ENCODE assay signal across 8 mouse cellular contexts in the genomic region with DNA sequence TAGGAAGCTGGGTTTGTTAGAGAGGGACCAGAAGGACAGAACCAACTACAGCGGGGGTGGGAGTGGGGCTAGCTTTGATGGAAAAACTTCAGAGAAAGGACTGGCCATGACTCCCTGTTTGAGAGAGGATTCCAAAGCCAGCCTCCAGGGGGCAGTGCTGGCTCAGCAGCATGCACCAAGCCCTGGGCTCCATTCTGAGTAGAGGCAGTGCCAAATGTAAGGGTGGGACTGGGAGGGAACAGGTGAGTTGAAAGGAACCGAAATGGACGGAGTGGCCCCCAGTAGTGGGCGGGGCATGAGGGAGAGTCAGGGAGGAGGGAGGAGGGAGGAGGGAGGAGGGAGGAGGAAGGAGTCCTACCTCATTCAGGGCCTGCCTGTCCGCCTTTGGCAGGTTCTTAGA. TPM values are rescaled to one million over a fixed set of nuclear protein-coding genes. Genes with fewer than 3 reads are reported as not detected.
DNase-seq lines count a peak whose midpoint lies in the region; ATAC-seq and TF ChIP-seq lines count a peak whose summit lies in the region.

No protein-coding gene starts in this region.

- H3K9ac ChIP-seq in limb, embryonic 11.5 days (ENCODE audit: low read length): no peak overlapping the region

- H3K36me3 ChIP-seq in kidney, adult 2 months (ENCODE audit: control insufficient read depth, insufficient read depth, low read length): no peaks in the 10 kb centered on the region
- no peaks in the 10 kb centered on the region for H3K36me3 ChIP-seq in limb, embryonic 11.5 days (ENCODE audit: control insufficient read depth, insufficient read depth, low read length)

- intact Hi-C loops in gastrocnemius, postnatal 14 days (cut with DNase I; ENCODE audit: low total_unique reads): no loop called here

- no peaks in the 10 kb centered on the region for H3K4me1 ChIP-seq in kidney, adult 2 months (ENCODE audit: control insufficient read depth, insufficient read depth, low read length)
- peaks cover 8% of the 10 kb centered on the region; the same call in 1 of the 2 replicates for H3K4me1 ChIP-seq in limb, embryonic 11.5 days (ENCODE audit: control insufficient read depth, insufficient read depth, low read length)

- peak; percentile 35 for DNase-seq in kidney, adult 2 months
- no peak for DNase-seq in kidney, adult 11 months
- peak; percentile 57 for DNase-seq in WW6 (ENCODE audit: low read depth, low spot score)
- DNase-seq in embryo, embryonic 10.5 days (ENCODE audit: low spot score): peak; percentile 63
- DNase-seq in limb, embryonic 11.5 days (ENCODE audit: low spot score): peak; percentile 66
- peak; percentile 65 to 73 for DNase-seq in right cerebral cortex, postnatal 10 days (ENCODE audit: low spot score in 2 of 2)
- no peak for DNase-seq in gastrocnemius, postnatal 14 days

- TF ChIP-seq CTCF in kidney, adult 2 months (conservative IDR thresholded peaks at IDR 0.05; ENCODE audit: insufficient read depth, insufficient read length, low read depth, low read length): peak; percentile 76

- H3K27ac ChIP-seq in kidney, adult 2 months (ENCODE audit: insufficient read depth, low read depth, low read length): no peak overlapping the region
- no peak overlapping the region for H3K27ac ChIP-seq in limb, embryonic 11.5 days (replicated peaks; ENCODE audit: low read depth, low read length)

- H3K4me2 ChIP-seq in limb, embryonic 11.5 days (ENCODE audit: low read depth, severe bottlenecking): no peak overlapping the region

- no peak for TF ChIP-seq POLR2A in kidney, adult 2 months (IDR thresholded peaks at IDR 0.05; ENCODE audit: low read depth, low read length)

- no peaks in the 10 kb centered on the region for H3K9me3 ChIP-seq in limb, embryonic 11.5 days (ENCODE audit: control insufficient read depth, low read length)

- H3K27me3 ChIP-seq in kidney, adult 2 months (replicated peaks; ENCODE audit: control insufficient read depth, insufficient read depth, low read length): no peaks in the 10 kb centered on the region
- peaks cover 30% of the 10 kb centered on the region for H3K27me3 ChIP-seq in limb, embryonic 11.5 days (ENCODE audit: control insufficient read depth, insufficient read depth, low read length)

- no peak overlapping the region for H3K4me3 ChIP-seq in kidney, adult 2 months (ENCODE audit: insufficient read depth, low read depth, low read length)
- H3K4me3 ChIP-seq in limb, embryonic 11.5 days (ENCODE audit: low read depth, low read length): no peak overlapping the region

- 18% methylated on average over 5 of the region's 5 CpGs for WGBS in kidney, adult 2 months
- WGBS in limb, embryonic 11.5 days: 29% methylated on average over 3 of the region's 5 CpGs

- peak; percentile 51 for ATAC-seq in CD4-positive, CD25-positive, alpha-beta regulatory T cell, adult 4 months
- ATAC-seq in limb, embryonic 11.5 days (ENCODE audit: insufficient number of reproducible peaks, low FRiP score, low TSS enrichment, low read depth): no peak

RNA-seq across cellular contexts. Expression of a gene that starts 4.6 kb away (rescaled TPM):
- 13.0 and 14.2 TPM in 2 replicates for polyA plus RNA-seq in kidney, adult 2 months (2012; rRNA removed)
- polyA plus RNA-seq in CD4-positive, CD25-positive, alpha-beta regulatory T cell, adult 4 months (2017; shearing (Covaris generic)): 1 to 10 TPM; 3.1 to 3.5 TPM
- polyA plus RNA-seq in limb, embryonic 11.5 days (2014; fragmentation: Nextera tagmentation; extraction: Ambion mirVana): 16.6 and 18.0 TPM in 2 replicates
- total RNA-seq in gastrocnemius, postnatal 14 days (2021): 1 to 10 TPM; 1.9 to 2.3 TPM

RNA-seq across cellular contexts. Expression of a gene that starts 16.8 kb away (rescaled TPM):
- polyA plus RNA-seq in kidney, adult 2 months (2012; rRNA removed): 0.30 and 0.33 TPM in 2 replicates
- polyA plus RNA-seq in CD4-positive, CD25-positive, alpha-beta regulatory T cell, adult 4 months (2017; shearing (Covaris generic)): not detected
- polyA plus RNA-seq in limb, embryonic 11.5 days (2014; fragmentation: Nextera tagmentation; extraction: Ambion mirVana): 0.13 TPM in 1 of 2 replicates, not detected in the other
- not detected for total RNA-seq in gastrocnemius, postnatal 14 days (2021)

RNA-seq across cellular contexts. Expression of a gene that starts 17.4 kb away (rescaled TPM):
- polyA plus RNA-seq in kidney, adult 2 months (2012; rRNA removed): 39.9 and 41.1 TPM in 2 replicates
- not detected for polyA plus RNA-seq in CD4-positive, CD25-positive, alpha-beta regulatory T cell, adult 4 months (2017; shearing (Covaris generic))
- polyA plus RNA-seq in limb, embryonic 11.5 days (2014; fragmentation: Nextera tagmentation; extraction: Ambion mirVana): 0.15 TPM in 1 of 2 replicates, not detected in the other
- not detected for total RNA-seq in gastrocnemius, postnatal 14 days (2021)

RNA-seq across cellular contexts. Expression of a gene that starts 19.2 kb away (rescaled TPM):
- polyA plus RNA-seq in kidney, adult 2 months (2012; rRNA removed): 1.8 and 3.1 TPM in 2 replicates
- polyA plus RNA-seq in CD4-positive, CD25-positive, alpha-beta regulatory T cell, adult 4 months (2017; shearing (Covaris generic)): 10 to 100 TPM; 39.2 to 44.4 TPM
- 0.96 and 1.4 TPM in 2 replicates for polyA plus RNA-seq in limb, embryonic 11.5 days (2014; fragmentation: Nextera tagmentation; extraction: Ambion mirVana)
- under 1 TPM; 0.21 to 0.33 TPM for total RNA-seq in gastrocnemius, postnatal 14 days (2021)

RNA-seq across cellular contexts. Expression of a gene that starts 21.0 kb away (rescaled TPM):
- polyA plus RNA-seq in kidney, adult 2 months (2012; rRNA removed): 3.7 and 12.0 TPM in 2 replicates
- 100 to 1,000 TPM; 356 to 434 TPM for polyA plus RNA-seq in CD4-positive, CD25-positive, alpha-beta regulatory T cell, adult 4 months (2017; shearing (Covaris generic))
- polyA plus RNA-seq in limb, embryonic 11.5 days (2014; fragmentation: Nextera tagmentation; extraction: Ambion mirVana): 0.39 TPM in 1 of 2 replicates, not detected in the other
- total RNA-seq in gastrocnemius, postnatal 14 days (2021): under 1 TPM in 1 of 2 experiments, not detected in 1; 0.94 TPM

Comparison
In these comparisons a context has a peak if more than half of its experiments do, and no peak if none do; other contexts are left out.
1. DNase-seq: peak in kidney, adult 2 months (single experiment), WW6 (single experiment), embryo, embryonic 10.5 days (single experiment), limb, embryonic 11.5 days (single experiment) and right cerebral cortex, postnatal 10 days (2 of 2); none in kidney, adult 11 months (single experiment) and gastrocnemius, postnatal 14 days (single experiment).
2. RNA of a gene that starts 17.4 kb away (polyA plus RNA-seq): 39.9 to 41.1 TPM in kidney, adult 2 months; 0.15 TPM in limb, embryonic 11.5 days and not detected in CD4-positive, CD25-positive, alpha-beta regulatory T cell, adult 4 months; every median in the first group is over 10 times any median in the second.